Mouse (Mus musculus) right cerebral cortex, postnatal 36 days (tissue): ENCODE results near the gene Slc35c1.

Experiments
- DNase-seq, 2 experiments: peaks; one replicate each; pipeline ENCODE4 v3.0.0; 2022; ENCODE audit warnings: low spot score in 2 of 2, mixed read lengths in 1 of 2

Gene Slc35c1

DNA sequence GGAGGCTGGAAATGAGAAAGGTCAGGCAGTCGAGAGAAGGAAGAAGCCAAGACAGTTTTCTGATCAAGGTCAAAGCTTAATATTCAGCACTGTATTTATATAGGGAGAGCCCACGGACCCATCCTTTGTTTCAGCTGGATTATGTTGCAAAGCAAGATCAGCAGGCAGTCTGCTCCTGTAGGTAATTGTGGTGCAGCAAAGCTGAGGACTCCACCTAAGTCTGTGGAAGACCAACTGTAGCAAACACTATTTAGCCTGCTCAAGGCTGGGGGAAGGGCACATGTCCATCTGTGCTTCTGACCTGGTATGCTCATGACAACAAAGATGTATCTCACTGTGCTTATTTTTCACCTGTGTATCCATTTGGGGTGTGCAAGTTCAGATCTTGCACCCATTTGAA is 15.4 kb upstream of the Slc35c1 start:
- DNase-seq = no peak

DNA sequence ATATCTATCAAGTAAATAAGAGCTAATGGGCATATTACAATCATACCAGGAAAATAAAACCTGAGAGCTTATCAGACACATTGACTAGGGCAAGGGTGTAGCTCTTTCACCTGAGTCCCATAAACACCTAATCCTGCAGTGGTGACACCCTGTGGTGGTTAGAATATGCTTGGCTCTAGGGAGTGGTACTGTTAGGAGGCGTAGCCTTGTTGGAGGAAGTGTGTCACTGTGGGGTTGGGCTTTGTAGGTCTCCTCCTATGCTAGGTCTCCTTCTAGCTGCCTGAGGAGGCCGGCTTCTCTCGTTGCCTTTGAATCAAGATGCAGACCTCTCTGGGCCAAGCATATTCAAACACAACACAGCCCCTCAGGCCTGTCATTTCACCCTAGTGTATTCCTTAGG is 14.6 kb upstream of the Slc35c1 start:
- no peak for DNase-seq

DNA sequence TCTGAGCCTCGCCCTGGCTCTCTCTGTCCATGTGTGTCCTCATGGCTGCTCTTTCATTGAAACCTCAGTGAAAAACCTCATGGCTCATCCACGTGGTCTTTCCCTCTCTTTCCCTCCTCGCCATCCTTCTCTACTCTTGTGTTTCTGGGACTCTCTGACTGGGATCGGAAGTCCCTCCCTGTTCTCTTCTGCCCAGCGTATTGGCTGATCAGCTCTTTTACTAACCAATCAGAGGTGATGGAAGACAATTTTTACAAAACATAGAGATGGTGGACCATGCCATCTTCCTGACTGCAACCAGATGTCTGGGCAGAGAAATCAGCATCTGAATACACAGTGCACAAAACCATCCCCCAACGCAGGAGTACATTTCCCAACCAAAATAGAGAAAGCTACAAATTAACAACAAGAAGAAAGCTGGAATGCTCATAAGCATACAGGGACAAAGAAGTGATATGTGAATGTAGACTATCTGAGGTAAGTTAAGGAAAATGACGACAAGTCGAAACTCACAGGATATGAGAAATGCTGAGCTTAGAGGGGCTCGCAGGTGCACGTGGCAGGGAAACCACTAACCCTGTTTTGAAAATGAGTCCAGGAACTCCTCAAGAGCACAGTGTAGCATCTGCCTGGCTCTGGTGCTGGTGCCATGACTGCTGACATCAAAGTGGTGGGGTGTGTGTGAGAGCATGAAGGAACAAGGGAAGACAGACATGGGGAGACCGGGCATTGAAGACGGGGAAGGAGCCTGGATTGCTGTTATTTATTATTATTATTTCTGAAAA is 11.7 kb upstream of the Slc35c1 start:
- no peak for DNase-seq

DNA sequence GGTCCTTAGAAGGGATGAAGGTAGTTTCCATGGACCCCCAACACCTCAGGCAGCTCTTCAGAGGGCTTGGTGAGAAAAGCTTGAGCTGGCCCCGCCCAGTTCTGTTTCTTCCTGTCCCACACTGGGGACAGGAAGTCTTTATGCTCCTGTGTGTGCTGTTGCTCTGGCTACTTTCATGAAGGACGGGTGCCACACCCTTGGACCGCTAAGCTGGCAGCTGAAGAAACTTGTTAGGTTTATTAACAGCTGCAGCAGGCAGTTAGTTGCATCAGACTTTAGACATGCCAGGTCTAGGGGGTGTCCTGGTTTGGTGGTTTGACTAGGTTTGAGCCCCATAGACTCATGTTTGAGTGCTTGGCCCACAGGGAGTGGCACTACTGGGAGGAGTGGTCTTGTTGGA is 4.4 kb upstream of the Slc35c1 start:
- no peak for DNase-seq

DNA sequence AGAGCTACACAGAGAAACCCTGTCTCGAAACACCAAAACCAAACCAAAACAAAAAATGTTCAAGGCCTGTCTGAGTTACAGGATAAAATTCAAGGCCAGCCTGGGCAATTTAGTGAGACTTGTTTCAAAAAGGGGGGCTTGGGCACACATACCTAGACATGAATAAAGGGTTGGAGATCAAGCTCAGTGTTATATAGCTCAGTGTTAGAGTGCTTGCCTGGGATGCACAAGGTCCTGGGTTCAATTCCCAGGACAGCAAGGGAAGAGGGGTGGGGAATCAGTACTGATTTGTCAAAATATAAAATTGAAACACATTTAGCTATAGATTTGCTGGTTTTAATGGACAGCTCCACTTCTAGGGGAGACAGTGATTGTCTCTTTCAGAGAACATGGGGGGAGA is 877 bp upstream of the Slc35c1 start:
- no peak for DNase-seq

DNA sequence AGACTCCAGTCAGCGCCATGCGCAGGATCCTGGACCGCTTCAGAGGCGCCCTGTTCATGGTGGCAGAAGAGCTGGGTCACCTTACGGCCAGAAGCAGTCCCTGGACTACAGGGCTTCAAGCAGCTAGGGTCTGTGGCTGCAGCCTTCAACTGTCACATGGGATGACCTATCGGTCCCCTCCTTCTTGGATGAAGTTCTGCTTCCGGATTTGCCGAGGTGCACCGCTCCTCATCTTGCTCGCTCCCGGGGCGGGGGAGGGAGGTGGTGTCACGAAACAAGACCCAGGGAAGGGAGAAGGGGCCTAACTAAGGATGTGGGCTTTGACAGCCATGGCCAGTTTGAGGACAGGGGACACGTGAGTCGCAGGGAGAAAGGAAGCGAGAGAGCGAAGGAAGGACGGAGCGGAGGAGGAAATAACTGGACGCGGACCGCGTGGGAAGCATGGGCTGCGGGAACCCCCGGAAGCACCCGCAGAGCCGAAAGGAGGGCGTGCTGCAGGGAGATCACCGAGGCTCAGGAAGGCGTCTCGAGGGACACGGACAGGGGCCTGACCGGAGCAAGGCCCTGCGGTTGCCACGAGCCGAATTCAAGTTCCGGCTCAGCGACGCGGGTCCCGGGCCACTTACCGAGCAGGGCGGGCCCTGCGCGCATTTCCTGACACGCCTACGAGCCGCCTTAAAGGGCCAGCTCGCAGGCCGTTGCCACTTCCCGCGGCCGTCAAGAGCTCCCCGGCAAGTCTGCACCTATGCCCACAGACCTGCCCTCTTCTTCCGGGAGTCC is 1.0 kb downstream of the Slc35c1 start:
- peak; percentile 75 to 79 for DNase-seq

DNA sequence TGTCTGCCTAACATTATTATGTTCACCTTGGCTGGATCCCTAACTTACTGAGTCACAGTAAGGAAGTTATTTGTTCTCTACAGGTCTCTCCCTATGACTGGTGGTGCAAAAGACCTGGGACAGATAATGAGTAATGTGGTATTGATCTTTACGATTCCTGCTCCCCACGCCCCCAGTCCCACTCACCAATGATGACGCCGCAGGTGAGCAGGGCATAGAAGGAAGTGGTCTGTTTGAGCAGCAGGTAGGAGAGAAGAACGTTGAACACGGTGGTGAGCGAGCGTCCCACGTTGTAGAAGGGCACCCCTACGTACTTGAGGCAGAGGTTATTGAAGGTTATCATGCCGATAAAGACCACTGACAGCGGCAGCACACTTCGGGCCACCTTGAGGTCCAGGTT is 1.9 kb downstream of the Slc35c1 start:
- no peak for DNase-seq

DNA sequence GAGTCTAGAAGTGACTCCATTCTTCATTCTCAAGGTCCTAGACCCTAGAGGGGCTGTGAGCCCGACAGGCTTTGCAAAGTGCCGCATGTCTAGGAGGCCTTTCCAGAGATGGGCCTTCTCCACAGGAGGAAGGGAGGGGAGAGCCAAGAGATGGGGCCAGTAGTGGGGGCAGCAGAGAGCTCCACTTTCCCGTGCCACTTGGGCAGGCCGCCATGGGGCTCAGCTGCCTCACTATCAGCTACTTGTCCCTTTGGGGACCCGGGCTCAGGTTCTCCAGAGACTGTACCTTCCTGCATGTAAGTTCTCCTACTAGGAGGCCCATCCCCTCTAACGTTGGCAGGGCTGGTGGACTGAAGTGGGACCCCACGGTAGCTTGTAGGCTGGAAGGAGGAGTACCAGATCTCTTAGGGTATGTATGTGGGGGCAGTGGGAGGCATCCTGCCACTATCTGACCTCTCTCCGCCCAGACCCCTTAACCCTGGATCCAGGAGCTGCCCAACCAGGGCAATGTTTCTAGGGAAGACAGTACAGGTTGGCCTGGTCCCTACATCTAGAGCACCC is 3.3 kb downstream of the Slc35c1 start:
- no peak for DNase-seq

DNA sequence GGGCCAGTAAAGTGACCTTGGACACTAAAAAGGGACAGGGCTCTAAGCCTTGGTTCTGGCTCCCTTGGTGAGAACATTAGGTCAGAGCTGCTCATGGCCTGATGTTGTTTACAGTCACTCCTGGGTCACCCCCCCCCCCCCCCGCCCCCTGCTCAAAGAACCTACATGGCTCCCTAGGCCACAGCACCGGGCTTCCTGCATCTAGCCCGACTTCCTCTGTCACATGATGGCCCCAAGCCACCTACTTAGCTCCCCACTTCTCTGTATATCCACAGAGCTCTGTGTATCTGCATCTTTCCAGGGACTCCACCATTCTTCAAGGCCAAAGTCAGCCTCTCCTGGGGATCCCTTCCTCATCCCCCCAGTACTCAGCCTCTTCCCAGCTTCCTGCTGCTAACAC is 4.6 kb downstream of the Slc35c1 start:
- no peak for DNase-seq

DNA sequence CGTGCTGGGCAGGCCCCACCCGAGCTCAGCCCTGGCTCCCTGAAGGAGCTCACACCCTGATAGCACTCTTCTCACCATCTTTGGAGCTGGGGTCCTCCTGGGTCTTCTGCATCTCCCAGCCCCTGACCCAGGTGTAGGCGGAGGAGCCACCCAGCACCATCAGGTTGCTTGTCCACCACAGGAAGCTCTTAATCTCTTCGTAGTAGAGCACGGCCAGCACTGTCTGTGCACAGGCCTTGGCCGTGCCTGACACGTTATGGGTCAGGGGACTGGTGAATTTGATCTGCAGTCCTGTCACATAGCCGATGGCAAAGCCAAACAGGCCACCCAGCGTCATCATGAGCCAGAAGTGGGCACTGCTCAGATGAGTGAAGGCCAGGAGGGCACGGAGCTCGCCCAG is 6.2 kb downstream of the Slc35c1 start:
- DNase-seq = no peak

DNA sequence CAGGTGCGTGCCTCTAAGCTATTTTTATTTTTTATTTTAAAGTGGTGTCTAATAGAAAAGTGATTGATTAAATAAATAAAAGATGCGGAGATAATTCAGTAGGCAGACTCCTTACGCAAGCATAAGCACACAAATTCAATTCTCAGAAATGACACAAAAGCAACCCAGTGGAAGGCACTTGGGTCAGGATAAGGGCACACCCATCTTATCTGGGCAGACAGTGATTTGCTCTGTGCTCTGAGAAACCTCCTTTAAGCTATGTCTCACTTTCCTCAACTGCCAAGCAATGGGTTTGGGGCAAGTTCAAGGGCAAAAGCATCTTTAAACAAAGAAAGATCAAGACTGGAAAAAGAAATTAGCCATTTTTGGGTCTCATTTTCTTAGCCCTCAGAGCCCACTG is 9.2 kb downstream of the Slc35c1 start:
- DNase-seq = no peak

DNA sequence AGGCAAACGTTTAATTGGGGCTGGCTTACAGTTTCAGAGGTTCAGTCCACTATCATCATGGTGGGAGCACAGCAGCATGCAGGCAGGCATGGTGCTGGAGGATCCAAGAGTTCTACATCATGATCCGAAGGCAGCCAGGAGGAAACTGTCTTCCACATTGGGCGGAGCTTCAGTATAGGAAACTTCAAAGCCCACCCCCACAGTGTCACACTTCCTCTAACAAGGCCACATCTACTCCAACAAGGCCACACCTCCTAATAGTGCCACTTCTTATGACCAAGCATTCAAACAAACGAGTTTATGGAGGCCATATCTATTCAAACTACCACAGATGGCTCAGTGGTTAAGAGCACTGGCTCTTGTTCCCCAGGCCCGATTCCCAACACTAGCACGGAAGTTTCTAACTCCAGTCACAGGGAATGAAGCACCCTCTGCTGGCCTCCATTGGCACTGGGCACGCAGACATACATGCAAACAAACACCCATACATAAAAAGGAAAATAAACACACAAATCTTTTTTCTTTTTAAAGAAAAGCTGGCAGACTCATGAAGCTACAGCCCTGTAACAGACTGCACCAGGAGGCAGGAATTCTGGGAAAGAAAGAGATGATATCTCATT is 13.1 kb downstream of the Slc35c1 start:
- DNase-seq = no peak

DNA sequence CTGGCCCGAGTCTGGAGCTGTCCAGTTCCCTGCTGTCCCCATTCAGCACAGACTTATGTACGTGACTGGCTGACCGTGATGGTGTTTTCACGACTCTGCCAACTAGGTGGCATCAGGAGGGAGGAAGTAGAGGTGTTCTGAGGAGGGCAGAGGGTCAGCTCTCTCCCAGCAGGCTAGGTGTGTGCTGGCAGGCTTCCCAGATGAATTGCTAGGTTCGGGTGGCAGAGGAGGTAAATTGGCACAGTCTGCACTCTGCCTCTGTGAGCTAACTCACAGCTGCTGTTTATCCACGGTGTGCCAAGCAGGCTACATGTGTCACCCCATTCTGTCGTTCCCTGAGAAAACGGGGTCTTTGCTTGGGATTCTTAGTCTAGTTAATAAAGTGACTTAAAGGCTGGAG is 13.7 kb downstream of the Slc35c1 start:
- DNase-seq = no peak

DNA sequence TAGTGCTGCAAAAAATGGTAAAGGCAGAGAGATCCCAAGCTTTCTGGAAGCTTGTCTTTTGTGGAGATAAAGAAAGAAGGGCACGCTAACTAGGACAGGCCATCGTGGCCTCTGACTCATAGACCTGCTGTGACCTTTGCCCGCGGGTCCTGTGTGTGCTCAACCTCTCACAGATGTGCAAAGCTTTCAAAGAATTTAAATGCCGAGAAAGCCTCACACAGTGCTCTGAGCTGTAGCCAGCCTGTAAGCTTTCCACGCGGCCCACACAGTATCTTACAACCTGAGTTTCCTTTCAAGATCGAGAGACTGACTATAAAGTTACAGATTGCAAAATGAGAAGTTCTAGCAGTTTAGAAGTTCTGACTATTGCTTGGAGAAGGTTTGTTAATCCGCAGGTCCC is 14.4 kb downstream of the Slc35c1 start:
- no peak for DNase-seq

DNA sequence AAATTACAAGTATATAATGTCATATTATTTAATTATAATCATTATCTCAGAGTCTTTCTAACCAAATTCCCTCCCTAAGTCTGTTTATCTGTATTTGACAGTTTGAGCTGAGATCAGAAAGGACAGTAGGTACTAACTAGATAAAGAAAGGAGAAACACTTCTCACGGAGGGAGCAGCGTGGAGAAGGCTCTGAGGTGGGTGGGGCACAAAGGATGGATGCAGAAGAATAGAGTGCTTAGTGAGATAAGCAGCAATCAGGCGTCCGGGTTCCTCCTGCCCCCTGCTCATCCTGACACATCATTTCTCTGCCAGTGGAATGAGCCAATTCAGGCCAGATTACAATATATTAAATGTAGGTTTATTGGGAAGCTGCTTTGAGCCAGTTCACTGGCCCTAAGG is 16.0 kb downstream of the Slc35c1 start:
- no peak for DNase-seq

DNA sequence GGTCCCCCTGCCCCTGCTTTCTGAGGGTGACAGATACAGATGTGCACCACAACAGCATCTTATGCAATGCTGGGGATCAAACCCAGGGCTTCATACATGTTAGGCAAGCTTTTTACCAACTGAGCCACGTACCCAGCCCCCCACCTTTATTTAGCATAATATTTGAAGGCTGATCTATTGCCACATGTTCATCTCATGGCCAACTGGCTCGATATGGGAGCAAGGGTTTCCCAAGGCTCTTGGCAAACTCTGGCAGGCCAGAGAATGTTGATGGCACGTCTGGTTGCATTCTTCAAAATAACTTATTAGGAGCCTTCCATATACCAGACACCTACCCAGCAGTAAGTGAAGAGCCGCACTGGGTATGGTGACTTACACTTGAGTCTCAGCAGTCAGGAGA is 17.0 kb downstream of the Slc35c1 start:
- DNase-seq = no peak

DNA sequence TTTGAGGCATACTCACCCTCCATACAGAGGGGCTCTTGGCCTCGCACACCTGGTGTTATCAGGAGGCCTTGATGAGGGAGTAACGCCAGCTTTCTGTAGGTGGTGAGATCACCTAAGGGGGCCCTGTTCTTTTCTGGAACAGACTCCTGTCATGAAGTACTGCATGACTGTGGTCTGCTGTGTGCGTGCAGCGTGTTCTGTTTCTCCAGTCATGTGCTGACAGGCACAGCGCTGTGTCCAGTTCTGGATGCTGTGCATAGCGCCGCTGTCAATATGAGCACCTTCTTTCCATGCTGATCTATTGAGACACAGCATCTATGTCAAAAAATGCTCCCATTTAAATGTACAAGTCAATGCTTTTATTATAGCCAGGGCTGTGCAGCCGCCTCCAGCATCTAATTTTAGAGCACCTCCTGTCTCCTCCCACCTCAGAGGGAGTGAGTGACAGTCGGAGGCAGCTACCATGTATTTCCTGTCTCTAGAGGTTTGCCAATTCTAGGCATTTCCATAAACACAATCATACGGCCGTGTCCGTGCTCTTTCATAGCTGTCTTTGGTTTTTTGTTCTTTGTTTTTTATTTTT is 17.8 kb downstream of the Slc35c1 start:
- DNase-seq = peak; percentile 57 to 79

DNA sequence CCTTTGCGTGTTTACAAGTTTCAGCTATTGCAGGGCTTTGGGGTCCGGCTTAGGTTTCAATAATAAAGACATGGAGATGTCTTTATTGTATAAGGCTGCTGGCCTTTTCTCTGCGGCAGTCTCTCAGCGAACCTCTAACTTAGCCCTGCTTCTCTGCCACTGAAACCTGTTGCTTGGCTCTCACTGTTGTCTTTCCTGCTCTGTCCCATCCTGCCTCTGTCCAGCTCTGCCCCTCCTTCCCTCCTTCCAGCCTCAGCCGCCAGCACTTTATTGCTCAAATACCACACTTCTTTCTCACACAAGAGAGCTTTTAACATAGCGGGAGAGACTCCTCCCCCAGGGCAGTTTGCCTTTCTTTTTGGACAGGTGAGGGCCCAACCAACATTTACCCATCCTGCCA is 19.9 kb downstream of the Slc35c1 start:
- no peak for DNase-seq

DNA sequence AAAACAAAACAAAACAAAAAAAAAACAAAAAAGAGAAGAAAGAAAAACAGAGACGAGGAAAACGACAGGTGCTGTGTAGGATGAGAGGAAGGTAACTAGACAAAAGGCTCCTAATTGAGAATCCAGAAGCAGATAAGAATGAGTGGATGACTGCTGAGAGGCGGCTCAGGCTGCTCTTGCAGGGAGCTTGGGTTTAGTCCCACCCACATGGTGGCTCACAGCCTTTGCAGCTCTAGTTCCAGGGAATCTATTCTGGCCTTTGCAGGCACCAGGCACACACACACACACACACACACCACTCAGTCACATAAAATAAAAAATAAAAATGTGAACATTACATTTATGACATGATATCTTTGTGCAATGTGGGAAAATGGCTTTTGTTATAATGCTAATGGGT is 21.8 kb downstream of the Slc35c1 start:
- DNase-seq = no peak

DNA sequence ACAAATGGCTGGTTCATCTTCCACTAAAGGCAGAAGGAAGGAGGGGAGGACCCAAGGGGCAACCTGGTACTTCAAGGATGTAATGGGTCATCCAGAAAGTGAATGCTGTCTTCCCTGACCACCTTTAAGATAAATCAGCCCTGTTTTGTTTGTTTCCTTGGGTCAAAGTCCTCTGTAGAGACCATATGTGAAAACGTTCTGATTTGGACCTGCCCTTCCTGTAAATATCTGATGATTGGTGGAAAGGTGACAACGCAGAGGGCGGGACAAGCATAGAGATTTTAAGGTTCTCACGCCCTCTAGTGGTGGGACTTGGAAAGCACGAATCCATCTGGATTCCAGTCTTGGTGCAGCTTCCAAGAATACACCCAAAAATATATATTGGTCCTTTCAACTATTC is 22.5 kb downstream of the Slc35c1 start:
- peak; percentile 78 to 79 for DNase-seq

DNA sequence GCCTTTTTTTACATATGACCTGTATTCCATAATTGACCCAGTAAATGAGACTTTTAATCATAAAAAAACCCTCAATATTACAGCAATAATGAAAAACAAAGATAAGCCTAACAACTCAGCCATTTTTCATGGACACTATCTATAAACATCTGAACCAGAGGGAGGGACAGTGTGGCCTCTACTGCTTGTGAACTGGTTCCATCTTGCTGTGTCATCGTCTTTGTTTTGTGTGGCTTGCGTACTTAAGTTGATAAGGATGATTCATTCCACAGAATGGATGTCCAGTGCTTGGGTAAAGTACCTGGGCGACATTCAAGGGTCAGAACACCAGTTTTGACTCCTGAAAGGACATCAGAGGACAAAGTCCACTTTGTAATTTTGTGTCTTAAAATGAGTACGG is 23.0 kb downstream of the Slc35c1 start:
- DNase-seq = no peak

DNA sequence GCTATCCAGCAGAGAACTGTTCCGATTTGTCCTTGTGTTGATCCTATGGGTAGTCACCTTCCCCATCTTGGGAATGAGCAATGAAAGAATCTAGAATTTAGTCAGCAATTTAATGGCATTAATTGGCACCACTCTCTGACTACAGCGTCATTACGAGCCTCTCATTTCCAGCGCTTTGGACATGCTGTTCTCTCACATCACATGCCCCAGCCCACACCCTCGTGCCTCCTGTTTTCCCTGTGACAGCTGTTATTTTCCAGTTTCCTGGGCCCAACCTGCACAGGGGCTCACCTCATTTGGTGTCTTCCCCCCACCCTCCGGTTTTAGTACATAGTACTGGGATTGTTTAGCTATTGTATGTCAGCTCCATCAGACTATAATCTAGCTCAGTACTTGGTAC is 25.3 kb downstream of the Slc35c1 start:
- no peak for DNase-seq
